Mouse (Mus musculus) small intestine, adult 2 months (tissue): Measurements from ENCODE around the gene Axin2. TPM values are rescaled to one million over a fixed set of nuclear protein-coding genes. Genes with fewer than 3 reads are reported as not detected.

ENCODE experiments used
- H3K27ac ChIP-seq: fragments of 200-500 bp; 2 replicates; pipeline ENCODE4 v1.5.1; 2012; ENCODE audit warnings: low read depth, low read length, control low read depth, inconsistent platforms; ENCODE audit not compliant: insufficient read depth
- H3K27me3 ChIP-seq: fragments of 200-500 bp; 2 replicates; pipeline ENCODE4 v1.6.1; 2012; ENCODE audit warnings: mild to moderate bottlenecking, moderate library complexity, low read length, inconsistent platforms; ENCODE audit not compliant: control insufficient read depth, insufficient read depth
- H3K36me3 ChIP-seq: fragments of 200-500 bp; 2 replicates; pipeline ENCODE4 v1.6.1; 2012; ENCODE audit warnings: mild to moderate bottlenecking, low read length, control low read depth, inconsistent platforms; ENCODE audit not compliant: control insufficient read depth, insufficient read depth
- H3K4me1 ChIP-seq: fragments of 200-500 bp; 2 replicates; pipeline ENCODE4 v1.6.1; 2012; ENCODE audit warnings: low read length, inconsistent platforms, mixed read lengths; ENCODE audit not compliant: control insufficient read depth, insufficient read depth, insufficient read length
- H3K4me3 ChIP-seq: fragments of 200-500 bp; 2 replicates; pipeline ENCODE4 v1.5.1; 2012; ENCODE audit warnings: low read depth, mild to moderate bottlenecking, control low read depth, inconsistent platforms, low read length, moderate library complexity
- CTCF ChIP-seq: fragments of 200-500 bp; IDR thresholded peaks from 2 replicates; pipeline ENCODE4 v1.5.1; 2012; ENCODE audit warnings: low read depth, mild to moderate bottlenecking, control low read depth, inconsistent platforms, low read length, moderate library complexity, mixed read lengths; ENCODE audit not compliant: insufficient replicate concordance, insufficient read length; ENCODE audit errors: extremely low read depth
- POLR2A ChIP-seq: fragments of 200-500 bp; IDR thresholded peaks from 2 replicates; pipeline ENCODE4 v1.6.1; 2012; ENCODE audit warnings: low read depth, mild to moderate bottlenecking, control low read depth, inconsistent platforms, low read length, moderate library complexity
- WGBS: fragments of 180-500 bp; shearing (Covaris S2); methylation state at CpG from one replicate; pipeline ENCODE4 v1.1.7; 2018; 5-methylcytosine and 5-hydroxymethylcytosine counted together
- polyA plus RNA-seq: library from polyadenylated mRNA; depleted of rRNA; stranded (reverse); fragments of >200 nt; gene quantifications from 2 replicates; pipeline ENCODE4 v1.2.3, GENCODE M21; 2012

Gene Axin2
- polyA plus RNA-seq, 1 experiment, result 48.5 TPM

GRCm38 (mm10) chr11:108906590-108907254 lies 13.4 kb upstream of the Axin2 start:
- 32% methylated on average over 7 of the region's 7 CpGs for WGBS
- Histone ChIP-seq H3K27me3 (no peaks in the 10 kb centered on the region), H3K4me3 (no peak overlapping the region), H3K36me3 (no peaks in the 10 kb centered on the region), H3K27ac (peak overlapping the region; percentile 52), H3K4me1 (peaks cover 37% of the 10 kb centered on the region)
- no peak for TF ChIP-seq CTCF
- 0 out of 2 replicates have a peak, but pooled peaks have one; percentile 19 for TF ChIP-seq POLR2A

GRCm38 (mm10) chr11:108909396-108910195 lies 10.6 kb upstream of the Axin2 start:
- Histone ChIP-seq H3K27me3 (no peaks in the 10 kb centered on the region), H3K4me3 (peak overlapping the region; percentile 55), H3K27ac (peak overlapping the region; percentile 84), H3K36me3 (no peaks in the 10 kb centered on the region), H3K4me1 (peaks cover 37% of the 10 kb centered on the region)
- 17% methylated on average over 24 of the region's 24 CpGs for WGBS
- TF ChIP-seq POLR2A (no peak), CTCF (no peak)

- no peak for TF ChIP-seq POLR2A
- no peak for TF ChIP-seq CTCF
- Histone ChIP-seq H3K27ac (peak overlapping the region; percentile 84), H3K4me1 (peaks cover 37% of the 10 kb centered on the region), H3K4me3 (peak overlapping the region; percentile 25; the same call in 1 of the 2 replicates), H3K36me3 (no peaks in the 10 kb centered on the region), H3K27me3 (no peaks in the 10 kb centered on the region)
- WGBS, result 6% methylated on average over 14 of the region's 14 CpGs
Observed at GRCm38 (mm10) chr11:108910328-108910886, 9.7 kb upstream of the Axin2 start.

DNA sequence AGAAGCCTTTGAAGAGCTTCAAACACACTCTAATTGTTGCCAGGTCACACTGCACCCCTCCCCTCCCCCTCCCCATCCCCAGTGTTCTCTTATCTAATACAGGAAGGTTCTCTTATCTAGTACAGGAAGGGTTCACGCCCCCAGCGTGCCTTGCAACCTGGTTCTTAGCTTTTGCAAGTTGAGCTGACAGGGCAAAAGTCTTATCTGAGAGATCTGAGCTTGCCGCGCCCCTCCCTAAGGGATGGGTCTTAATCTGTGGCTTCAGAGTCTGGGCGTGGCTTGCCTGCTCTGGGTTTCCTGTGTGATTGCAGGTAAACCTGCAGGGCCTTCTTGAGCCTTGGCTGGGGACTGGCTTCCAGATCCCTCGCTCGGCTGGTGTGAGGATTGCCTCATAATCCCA lies 9.2 kb upstream of the Axin2 start:
- Histone ChIP-seq H3K27ac (peak overlapping the region; percentile 84), H3K4me1 (peaks cover 35% of the 10 kb centered on the region), H3K4me3 (no peak overlapping the region), H3K27me3 (no peaks in the 10 kb centered on the region), H3K36me3 (no peaks in the 10 kb centered on the region)
- TF ChIP-seq POLR2A, result no peak
- no peak for TF ChIP-seq CTCF
- WGBS, result 12% methylated on average over 7 of the region's 7 CpGs

- Histone ChIP-seq H3K4me1 (peaks cover 24% of the 10 kb centered on the region), H3K4me3 (no peak overlapping the region), H3K27ac (no peak overlapping the region), H3K27me3 (no peaks in the 10 kb centered on the region), H3K36me3 (no peaks in the 10 kb centered on the region)
- no peak for TF ChIP-seq CTCF
- no peak for TF ChIP-seq POLR2A
- 95% methylated on average over 12 of the region's 12 CpGs for WGBS
Observed at GRCm38 (mm10) chr11:108912174-108912573, 8.0 kb upstream of the Axin2 start.

- 19% methylated on average over 12 of the region's 12 CpGs for WGBS
- no peak overlapping the region for H3K4me3 ChIP-seq
Observed at GRCm38 (mm10) chr11:108917422-108918324, 2.5 kb upstream of the Axin2 start.

More at GRCm38 (mm10) chr11:108917422-108918324, 2.5 kb upstream of the Axin2 start:
- no peak for TF ChIP-seq CTCF
- no peak for TF ChIP-seq POLR2A
- Histone ChIP-seq H3K36me3 (no peaks in the 10 kb centered on the region), H3K4me1 (no peaks in the 10 kb centered on the region; the same call in 1 of the 2 replicates), H3K27ac (no peak overlapping the region), H3K27me3 (no peaks in the 10 kb centered on the region)
